Mouse (Mus musculus) kidney, postnatal 36 days (tissue): ENCODE measurements around the gene Afg1l.

ENCODE experiments used
- DNase-seq, 2 experiments: peaks; one replicate each; pipeline ENCODE4 v3.0.0; 2021 to 2022; ENCODE audit warnings: mixed read lengths in 2 of 2

Gene Afg1l

GRCm38 (mm10) chr10:42477550-42478340 lies 620 bp downstream of the Afg1l start:
- peak in 1 of 2 experiments; percentile 31 for DNase-seq

- DNase-seq, result peak; percentile 28 to 59
Observed at GRCm38 (mm10) chr10:42476774-42477475, 1.4 kb downstream of the Afg1l start.

DNA sequence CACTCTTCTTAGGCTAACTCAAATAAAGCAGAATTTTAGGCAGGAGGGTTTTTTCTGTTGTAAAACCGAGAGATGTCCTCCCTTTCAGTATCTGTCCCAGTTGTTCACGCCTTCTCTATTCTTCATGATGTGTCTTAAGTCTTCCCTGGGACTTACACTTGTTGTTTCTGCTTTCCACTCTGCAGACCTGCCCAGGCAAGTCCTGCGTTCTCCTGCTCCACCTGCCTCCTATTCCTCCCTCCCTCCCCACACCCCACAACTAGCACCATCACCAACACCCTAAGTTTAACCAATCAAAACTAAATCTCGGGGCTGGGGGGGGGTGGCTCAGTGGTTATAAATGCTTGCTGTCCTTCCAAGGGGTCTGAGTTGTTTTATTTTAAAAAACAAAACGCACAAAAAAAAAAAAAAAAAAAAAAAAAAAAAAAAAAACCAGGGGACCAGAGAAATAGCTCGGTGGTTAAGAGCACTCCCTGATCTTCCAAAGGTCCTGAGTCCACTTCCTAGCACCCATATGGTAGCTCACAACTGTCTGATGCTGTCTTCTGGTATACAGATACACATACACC lies 3.3 kb downstream of the Afg1l start:
- DNase-seq, result no peak

DNA sequence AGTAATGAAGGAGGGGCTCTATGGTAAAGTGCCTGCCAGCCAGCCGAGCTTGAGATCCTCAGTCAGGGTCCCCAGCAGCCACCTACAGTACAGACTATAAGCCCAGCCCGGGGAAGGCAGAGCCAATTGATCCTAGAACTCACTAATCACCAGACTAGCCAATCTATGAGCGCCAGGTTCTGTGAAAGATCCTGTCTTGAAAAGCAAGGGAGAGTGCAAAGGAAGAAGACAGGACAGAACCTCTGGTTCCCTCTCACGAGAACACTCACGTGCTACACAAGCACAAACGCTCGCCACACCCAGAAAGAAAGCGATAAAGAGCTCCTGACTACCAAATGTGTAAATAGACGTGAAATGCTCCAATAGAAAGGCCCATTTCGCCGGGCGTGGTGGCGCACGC lies 13.6 kb downstream of the Afg1l start:
- DNase-seq, result no peak

- peak; percentile 39 to 63 for DNase-seq
Observed at GRCm38 (mm10) chr10:42464224-42464623, 14.1 kb downstream of the Afg1l start.

GRCm38 (mm10) chr10:42457557-42458191 lies 20.7 kb downstream of the Afg1l start:
- peak; percentile 78 to 84 for DNase-seq

- peak in 1 of 2 experiments; percentile 16 for DNase-seq
Observed at GRCm38 (mm10) chr10:42455981-42456380, 22.4 kb downstream of the Afg1l start.

DNA sequence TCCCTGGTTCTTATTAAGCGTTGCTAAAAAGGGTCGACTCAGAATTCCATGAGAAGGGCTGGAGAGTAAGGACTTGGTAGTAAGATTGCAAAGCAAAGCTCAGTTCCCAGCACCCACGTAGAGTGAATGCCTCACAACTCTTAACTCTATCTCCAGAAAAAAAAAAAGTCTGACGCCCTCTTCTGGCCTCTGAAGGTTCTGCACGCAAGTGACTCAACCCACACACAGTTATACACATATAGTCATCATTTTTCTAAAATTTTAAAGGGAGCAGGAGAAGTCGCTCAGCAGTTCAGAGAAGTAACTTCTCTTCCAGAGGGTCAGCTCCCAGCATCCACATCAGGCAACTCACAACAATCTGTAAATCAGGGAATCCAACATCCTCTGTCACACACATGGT lies 23.7 kb downstream of the Afg1l start:
- no peak for DNase-seq

GRCm38 (mm10) chr10:42454266-42454665 lies 24.1 kb downstream of the Afg1l start:
- DNase-seq, result no peak

DNA sequence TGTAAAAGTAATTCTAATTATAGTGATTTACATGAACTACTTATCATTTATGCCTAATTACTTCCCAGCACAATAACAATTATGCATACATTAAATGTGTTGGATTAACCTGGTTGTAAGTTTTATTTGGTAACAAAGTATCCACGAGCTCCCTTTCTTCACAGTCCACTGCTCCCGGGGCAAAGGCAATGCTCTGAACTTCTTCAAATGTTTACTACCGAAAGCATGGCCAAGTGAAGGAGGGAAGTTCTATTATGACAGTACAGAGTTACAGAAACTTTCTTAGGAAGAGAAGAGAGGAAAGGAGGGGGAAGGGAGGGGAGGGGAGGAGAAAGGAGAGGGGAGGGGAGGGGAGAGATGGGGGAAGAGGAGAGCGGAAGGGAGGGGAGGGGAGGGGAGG lies 28.7 kb downstream of the Afg1l start:
- DNase-seq, result peak; percentile 50 to 52

DNA sequence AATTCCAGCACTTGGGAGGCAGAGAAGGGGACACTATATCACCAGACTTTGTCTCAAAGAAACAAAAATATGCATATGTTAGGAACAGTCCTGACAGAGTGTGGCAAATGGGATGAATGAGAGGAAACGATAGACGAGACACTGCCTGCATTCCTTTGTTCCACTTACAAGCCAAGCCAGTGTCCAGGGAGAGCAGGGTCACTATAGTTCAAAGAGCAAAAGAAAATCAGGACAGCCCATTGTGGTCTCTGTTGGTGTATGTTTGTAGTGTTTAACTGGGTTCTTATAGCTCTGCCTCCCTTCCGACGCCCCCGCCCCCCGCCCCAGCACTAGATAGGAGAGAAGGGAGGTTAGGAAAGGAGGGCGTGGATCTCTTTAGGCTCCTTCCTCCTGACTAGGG lies 30.0 kb downstream of the Afg1l start:
- no peak for DNase-seq

GRCm38 (mm10) chr10:42446145-42446544 lies 32.2 kb downstream of the Afg1l start:
- no peak for DNase-seq

- no peak for DNase-seq
Observed at GRCm38 (mm10) chr10:42436842-42437805, 41.2 kb downstream of the Afg1l start.

DNA sequence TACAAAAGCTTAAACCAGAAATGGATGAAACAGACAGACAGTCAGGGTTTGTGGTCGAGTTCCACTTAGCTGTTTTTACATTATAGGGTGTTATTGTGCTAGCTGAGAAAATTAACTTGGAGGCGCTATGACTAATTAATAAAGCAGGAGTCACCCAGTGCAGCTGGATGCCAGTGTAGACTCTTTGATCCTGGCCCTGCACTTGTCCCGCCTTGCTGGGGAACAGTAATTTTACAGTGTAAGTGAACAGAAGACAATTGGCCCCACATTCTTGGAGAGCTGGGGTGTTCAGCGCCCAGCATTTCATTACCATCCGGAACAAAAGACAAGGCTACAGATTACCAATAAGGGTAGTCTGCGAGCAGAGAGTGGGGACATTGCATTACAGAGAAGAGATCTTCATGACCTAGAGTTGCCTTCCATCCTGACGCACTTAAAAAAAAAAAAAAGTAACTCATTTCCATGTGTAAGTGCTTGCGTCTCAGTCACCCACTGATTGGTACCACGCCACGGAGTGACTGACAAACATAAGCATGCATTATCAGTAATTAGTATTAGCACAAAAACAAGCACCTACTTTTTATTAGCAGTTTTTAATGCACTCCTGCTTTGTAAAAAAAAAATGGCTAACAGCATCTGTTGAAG lies 60.7 kb downstream of the Afg1l start:
- no peak for DNase-seq

DNA sequence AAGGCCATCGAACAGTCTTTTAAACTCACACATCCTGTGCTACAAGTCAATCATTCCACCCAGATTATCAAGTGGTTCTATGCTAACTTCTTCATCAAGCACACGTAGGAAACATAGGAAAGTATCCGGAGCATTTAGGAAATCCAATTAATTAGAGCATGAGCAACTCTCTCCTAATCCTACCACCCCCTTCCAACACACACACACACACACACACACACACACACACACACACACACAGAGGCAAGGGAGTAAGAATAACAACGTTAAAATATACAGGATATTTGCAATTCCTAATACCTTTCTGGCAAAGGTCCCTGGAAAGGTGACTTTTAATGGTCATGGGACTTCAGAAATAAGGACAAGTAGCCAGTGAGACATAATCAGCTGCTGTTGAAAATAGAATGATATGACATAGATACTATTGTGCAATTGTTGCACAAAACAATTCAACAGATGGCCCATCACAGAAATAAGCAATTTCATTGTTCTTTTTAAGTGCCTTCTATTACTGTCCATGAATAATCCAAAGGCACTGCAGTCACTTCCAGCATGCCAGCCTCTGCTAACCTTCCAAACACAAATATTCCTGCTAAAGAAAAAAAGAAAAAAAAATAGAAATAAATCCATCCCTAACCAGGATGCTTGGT lies 62.4 kb downstream of the Afg1l start:
- DNase-seq, result no peak

GRCm38 (mm10) chr10:42410748-42411537 lies 67.4 kb downstream of the Afg1l start:
- DNase-seq, result peak; percentile 45 to 69

GRCm38 (mm10) chr10:42390436-42390835 lies 87.9 kb downstream of the Afg1l start:
- no peak for DNase-seq

DNA sequence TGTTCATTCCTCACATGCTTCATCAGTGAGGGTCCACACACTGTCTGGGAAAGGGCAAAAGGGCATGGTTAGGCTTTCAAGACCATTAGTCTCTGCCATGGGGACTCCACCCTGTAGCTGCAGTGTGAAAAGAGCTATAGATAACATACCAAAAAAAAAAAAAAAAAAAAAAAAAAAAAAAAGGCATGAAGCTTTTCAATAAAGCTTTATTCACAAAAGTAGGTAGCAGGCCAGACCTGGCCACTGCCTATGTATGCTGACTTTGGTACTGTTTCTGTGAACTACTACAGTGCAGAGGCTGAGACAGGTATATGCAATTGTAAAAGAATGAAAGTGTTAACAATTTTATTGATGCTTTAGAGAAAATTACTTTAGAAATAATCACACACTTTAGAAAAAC lies 90.2 kb downstream of the Afg1l start:
- no peak for DNase-seq

DNA sequence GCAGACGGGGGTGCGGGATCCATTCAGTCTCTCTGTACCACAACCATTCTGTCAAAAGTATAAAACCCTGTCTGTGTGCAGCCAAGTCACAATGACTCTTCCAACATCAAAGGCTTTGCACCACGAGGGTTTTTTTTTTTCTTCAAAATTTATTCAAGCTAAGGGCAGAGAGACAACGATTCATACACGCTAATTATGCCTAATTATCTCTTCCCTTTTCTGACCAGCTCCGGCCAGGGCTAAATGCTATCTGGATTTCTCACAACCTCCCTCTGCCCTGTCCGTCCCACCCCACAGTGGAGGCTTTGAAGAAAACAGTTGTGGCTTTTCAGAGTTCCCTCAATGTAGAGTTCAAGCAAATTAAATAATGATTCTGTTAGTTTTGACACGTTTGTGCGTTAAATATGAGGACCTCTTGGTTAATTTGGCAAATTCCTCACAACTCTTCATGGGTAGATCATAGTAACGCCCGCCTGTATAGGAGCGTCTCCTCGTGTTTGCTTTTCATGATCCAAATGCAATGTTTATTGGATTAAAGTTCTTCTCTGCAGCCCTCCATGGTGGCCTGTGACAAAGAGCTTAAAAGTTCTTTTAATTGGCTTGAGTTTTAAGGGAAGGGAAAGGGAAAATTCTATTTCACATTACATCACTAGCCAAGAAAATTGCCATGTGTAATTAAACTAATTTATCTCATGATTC lies 93.3 kb downstream of the Afg1l start:
- no peak for DNase-seq

DNA sequence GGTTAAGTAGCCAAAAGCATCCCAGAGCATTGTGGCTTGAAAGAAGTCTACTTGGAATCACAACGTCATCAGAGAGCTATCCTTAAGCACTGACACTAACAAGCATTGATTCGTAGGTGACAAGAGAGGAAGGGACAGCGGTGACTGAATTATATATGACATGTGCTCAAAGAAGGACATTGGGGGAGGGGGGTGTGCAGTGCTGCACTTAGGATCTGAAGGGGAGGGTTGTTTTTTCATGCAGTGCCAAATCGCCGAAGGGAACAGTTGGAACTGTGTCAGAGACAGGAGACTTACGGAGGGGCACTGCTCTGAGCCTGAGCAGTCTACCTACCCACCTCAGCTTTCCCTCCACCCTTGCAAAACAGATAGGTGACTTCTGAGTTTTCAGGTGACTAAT lies 94.7 kb downstream of the Afg1l start:
- DNase-seq, result no peak
